Comparison of ENCODE assay signal across 8 mouse cellular contexts in genomic region chr1:153045368-153045767, GRCm38 (mm10).
A peak's percentile ranks its signal among the peaks of the same experiment; 100 is the strongest.
DNase-seq lines count a peak whose midpoint lies in the region.
"Had no signal": no experiment of that assay in that cellular context is flagged by ENCODE, and none has a peak within 500 bp of the region (broad histone marks: within the 10 kb centered on the region; RNA-seq: fewer than 3 reads in every experiment).

No protein-coding gene starts in this region.

- DNase-seq in layer of hippocampus, adult 9-11 months = peak; percentile 35
- DNase-seq in layer of hippocampus, adult 11-12 months (ENCODE audit: low spot score) = no peak
- DNase-seq in NIH3T3 (ENCODE audit: low read depth) = peak; percentile 36
- peak; percentile 96 for DNase-seq in brain, adult 2 months (ENCODE audit: low read depth, low spot score)
- DNase-seq in cerebellum, postnatal 14 days = peak; percentile 68 to 77
- DNase-seq in kidney, adult 18-20 months = no peak
- no peak for DNase-seq in layer of hippocampus, postnatal 10 days (ENCODE audit: low spot score in 2 of 2)
- DNase-seq: lung, postnatal 4 days had no signal

Comparison
In these comparisons a context has a peak if more than half of its experiments do, and no peak if none do; other contexts are left out.
1. DNase-seq: peak in layer of hippocampus, adult 9-11 months (single experiment), NIH3T3 (single experiment), brain, adult 2 months (single experiment) and cerebellum, postnatal 14 days (2 of 2); none in layer of hippocampus, adult 11-12 months (single experiment), kidney, adult 18-20 months (single experiment) and layer of hippocampus, postnatal 10 days (0 of 2).